Mouse (Mus musculus): Measurements from ENCODE around the gene Caap1.

DNA sequence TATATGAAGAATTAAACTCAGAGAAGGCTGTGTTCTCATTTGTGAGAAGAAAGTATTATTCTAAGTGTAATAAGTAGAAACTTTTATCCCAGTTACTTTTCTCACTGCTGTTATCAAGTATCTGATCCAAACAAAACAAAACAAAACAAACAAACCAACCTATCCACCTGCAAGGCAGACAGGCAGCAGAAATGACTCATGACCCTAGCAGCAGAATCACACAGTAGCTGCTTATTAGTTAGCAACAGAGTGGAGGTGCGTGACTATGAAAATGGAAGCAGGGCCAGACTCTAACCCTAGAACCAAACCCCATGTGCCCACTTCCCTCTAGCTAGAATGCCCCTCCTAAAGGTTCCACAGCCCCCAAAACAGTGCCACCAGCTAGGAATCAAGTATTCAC, 27.1 kb downstream of the Caap1 start:
- TF ChIP-seq POLR2A (IDR thresholded peaks at IDR 0.05; ENCODE audit: insufficient read depth, low read depth, low read length) (no peak), CTCF (IDR thresholded peaks at IDR 0.05) (no peak)
